Mouse (Mus musculus) heart, embryonic 11.5 days (tissue): ENCODE measurements at regions not wholly inside any gene's neighbourhood (a gene's known extent, or its start where the extent isn't known, plus 50 kb on each side); places are given as distances from the start of the nearest gene placed in this dataset.

Experiments
- ATAC-seq: fragments of 200-750 bp; cut with Nextera tagmentation; replicated peaks from 2 replicates; pipeline ENCODE4 v1.8.0; 2017; ENCODE audit warnings: moderate library complexity; ENCODE audit not compliant: insufficient number of reproducible peaks, low FRiP score, low TSS enrichment
- H3K27ac ChIP-seq: fragments of 300-500 bp; sonication (generic); 2 replicates; pipeline ENCODE4 v1.5.1; 2014; ENCODE audit warnings: mild to moderate bottlenecking, low read depth, low read length
- H3K27me3 ChIP-seq: fragments of 300-500 bp; sonication (generic); 2 replicates; pipeline ENCODE4 v1.6.1; 2014; ENCODE audit warnings: mild to moderate bottlenecking, low read length, mixed read lengths; ENCODE audit not compliant: control insufficient read depth, insufficient read depth
- H3K36me3 ChIP-seq: fragments of 300-500 bp; sonication (generic); 2 replicates; pipeline ENCODE4 v1.6.1; 2014; ENCODE audit warnings: mild to moderate bottlenecking, low read length, moderate library complexity, mixed read lengths; ENCODE audit not compliant: control insufficient read depth, insufficient read depth
- H3K4me1 ChIP-seq: fragments of 300-500 bp; sonication (generic); 2 replicates; pipeline ENCODE4 v1.6.1; 2014; ENCODE audit warnings: low read length; ENCODE audit not compliant: control insufficient read depth, insufficient read depth
- H3K4me2 ChIP-seq: fragments of 300-500 bp; sonication (generic); 2 replicates; pipeline ENCODE4 v1.6.1; 2014; ENCODE audit warnings: mild to moderate bottlenecking, moderate library complexity
- H3K4me3 ChIP-seq: fragments of 300-500 bp; sonication (generic); 2 replicates; pipeline ENCODE4 v1.5.1; 2014; ENCODE audit warnings: low read depth, low read length
- H3K9ac ChIP-seq: fragments of 300-500 bp; sonication (generic); 2 replicates; pipeline ENCODE4 v1.6.1; 2014; ENCODE audit warnings: mild to moderate bottlenecking, low read depth, low read length, moderate library complexity
- H3K9me3 ChIP-seq: fragments of 300-500 bp; sonication (generic); replicated peaks from 2 replicates; pipeline ENCODE4 v1.6.1; 2016; ENCODE audit warnings: low read length; ENCODE audit not compliant: control insufficient read depth
- WGBS: fragments of 180-500 bp; shearing (Covaris S2); extraction: QIAGEN DNeasy Blood & Tissue Kit; methylation state at CpG from one replicate; pipeline ENCODE4 v1.1.7; 2014; ENCODE audit not compliant: insufficient replicate concordance; 5-methylcytosine and 5-hydroxymethylcytosine counted together

GRCm38 (mm10) chr8:103391359-103391758 lies 605.9 kb upstream of the Cdh11 start:
- H3K9ac ChIP-seq, result no peak overlapping the region
- no peak for ATAC-seq
- 82% methylated on average over 6 of the region's 6 CpGs for WGBS
- H3K36me3 ChIP-seq, result no peaks in the 10 kb centered on the region
- no peaks in the 10 kb centered on the region for H3K9me3 ChIP-seq
- H3K4me1 ChIP-seq, result no peaks in the 10 kb centered on the region
- H3K4me3 ChIP-seq, result no peak overlapping the region
- H3K27me3 ChIP-seq, result no peaks in the 10 kb centered on the region
- no peak overlapping the region for H3K4me2 ChIP-seq
- no peak overlapping the region for H3K27ac ChIP-seq

- ATAC-seq, result no peak
- H3K9ac ChIP-seq, result no peak overlapping the region
- no peaks in the 10 kb centered on the region for H3K27me3 ChIP-seq
- 38% methylated on average over 4 of the region's 4 CpGs for whole genome bisulfite sequencing
- no peaks in the 10 kb centered on the region for H3K9me3 ChIP-seq
- H3K4me3 ChIP-seq, result no peak overlapping the region
- no peak overlapping the region for H3K27ac ChIP-seq
- H3K36me3 ChIP-seq, result no peaks in the 10 kb centered on the region
- H3K4me2 ChIP-seq, result no peak overlapping the region
- no peaks in the 10 kb centered on the region for H3K4me1 ChIP-seq
These were observed 609.9 kb upstream of the Cdh11 start for GRCm38 (mm10) chr8:103395316-103395715.

- Histone ChIP-seq H3K4me2 (no peak overlapping the region), H3K9ac (no peak overlapping the region), H3K27ac (no peak overlapping the region), H3K27me3 (no peaks in the 10 kb centered on the region), H3K4me1 (no peaks in the 10 kb centered on the region), H3K4me3 (no peak overlapping the region), H3K9me3 (no peaks in the 10 kb centered on the region), H3K36me3 (no peaks in the 10 kb centered on the region)
- WGBS, result 56% methylated on average over 3 of the region's 3 CpGs
- no peak for ATAC-seq
These were observed 612.7 kb upstream of the Cdh11 start for GRCm38 (mm10) chr8:103398179-103398578.

GRCm38 (mm10) chr8:103399466-103399865 lies 614.0 kb upstream of the Cdh11 start:
- no peak for ATAC-seq
- Histone ChIP-seq H3K9me3 (no peaks in the 10 kb centered on the region), H3K4me3 (no peak overlapping the region), H3K27me3 (no peaks in the 10 kb centered on the region), H3K27ac (no peak overlapping the region), H3K4me1 (no peaks in the 10 kb centered on the region), H3K36me3 (no peaks in the 10 kb centered on the region), H3K4me2 (no peak overlapping the region), H3K9ac (no peak overlapping the region)
- 74% methylated on average over 3 of the region's 3 CpGs for WGBS

GRCm38 (mm10) chr8:103400143-103400542 lies 614.7 kb upstream of the Cdh11 start:
- no peak overlapping the region for H3K9ac ChIP-seq
- H3K27me3 ChIP-seq, result no peaks in the 10 kb centered on the region
- 74% methylated on average over 1 of the region's 1 CpGs for WGBS
- ATAC-seq, result no peak
- no peak overlapping the region for H3K4me2 ChIP-seq
- H3K4me1 ChIP-seq, result no peaks in the 10 kb centered on the region
- no peak overlapping the region for H3K27ac ChIP-seq
- H3K4me3 ChIP-seq, result no peak overlapping the region
- no peaks in the 10 kb centered on the region for H3K9me3 ChIP-seq
- H3K36me3 ChIP-seq, result no peaks in the 10 kb centered on the region

- no peaks in the 10 kb centered on the region for H3K9me3 ChIP-seq
- peaks cover 8% of the 10 kb centered on the region; the same call in 1 of the 2 replicates for H3K4me1 ChIP-seq
- no peaks in the 10 kb centered on the region for H3K36me3 ChIP-seq
- no peak overlapping the region for H3K4me2 ChIP-seq
- no peak overlapping the region for H3K27ac ChIP-seq
- H3K4me3 ChIP-seq, result no peak overlapping the region
- WGBS, result 79% methylated on average over 3 of the region's 3 CpGs
- H3K27me3 ChIP-seq, result no peaks in the 10 kb centered on the region
- no peak for ATAC-seq
- no peak overlapping the region for H3K9ac ChIP-seq
These were observed 617.3 kb upstream of the Cdh11 start for GRCm38 (mm10) chr8:103402731-103403130.

GRCm38 (mm10) chr8:103403826-103404225 lies 618.4 kb upstream of the Cdh11 start:
- Histone ChIP-seq H3K9ac (no peak overlapping the region), H3K27ac (no peak overlapping the region), H3K4me1 (peaks cover 11% of the 10 kb centered on the region; the same call in 1 of the 2 replicates), H3K4me2 (no peak overlapping the region), H3K27me3 (no peaks in the 10 kb centered on the region), H3K36me3 (no peaks in the 10 kb centered on the region), H3K9me3 (no peaks in the 10 kb centered on the region), H3K4me3 (no peak overlapping the region)
- no peak for ATAC-seq
- 83% methylated on average over 4 of the region's 4 CpGs for WGBS

GRCm38 (mm10) chr8:103405787-103406186 lies 620.3 kb upstream of the Cdh11 start:
- Histone ChIP-seq H3K4me3 (no peak overlapping the region), H3K36me3 (no peaks in the 10 kb centered on the region), H3K9me3 (no peaks in the 10 kb centered on the region), H3K9ac (no peak overlapping the region), H3K27me3 (no peaks in the 10 kb centered on the region), H3K4me1 (peaks cover 14% of the 10 kb centered on the region; the same call in 1 of the 2 replicates), H3K27ac (no peak overlapping the region), H3K4me2 (no peak overlapping the region)
- WGBS, result 36% methylated on average over 12 of the region's 12 CpGs
- no peak for ATAC-seq

- Histone ChIP-seq H3K9ac (no peak overlapping the region), H3K4me1 (peaks cover 14% of the 10 kb centered on the region; the same call in 1 of the 2 replicates), H3K36me3 (no peaks in the 10 kb centered on the region), H3K9me3 (no peaks in the 10 kb centered on the region), H3K27me3 (no peaks in the 10 kb centered on the region), H3K27ac (0 out of 2 replicates have a peak overlapping the region, but pooled peaks have one; percentile 10), H3K4me3 (no peak overlapping the region), H3K4me2 (no peak overlapping the region)
- no peak for ATAC-seq
- WGBS, result 59% methylated on average over 2 of the region's 2 CpGs
These were observed 621.5 kb upstream of the Cdh11 start for GRCm38 (mm10) chr8:103406921-103407320.
